Mouse (Mus musculus): ENCODE measurements around the gene Dbn1. TPM values are rescaled to one million over a fixed set of nuclear protein-coding genes. Genes with fewer than 3 reads are reported as not detected.

Gene Dbn1
- 43.0 and 50.6 TPM in 2 replicates for polyA plus RNA-seq (2015; fragmentation: Nextera tagmentation; extraction: Ambion mirVana)

GRCm38 (mm10) chr13:55487578-55488498, at the start of gene Dbn1:
Dbn1 (minus strand) TSS chr13:55488111.
- Histone ChIP-seq H3K36me3 (ENCODE audit: insufficient read depth, low read length) (no peaks in the 10 kb centered on the region), H3K4me1 (ENCODE audit: insufficient read depth, low read depth, low read length) (peaks cover 6% of the 10 kb centered on the region; the same call in 1 of the 2 replicates), H3K27ac (ENCODE audit: low read length) (peak within 1 kb of the TSS; percentile 68), H3K9me3 (ENCODE audit: low read length) (no peaks in the 10 kb centered on the region), H3K4me2 (replicated peaks; ENCODE audit: low read depth, low read length) (peak within 1 kb of the TSS; percentile 92), H3K9ac (replicated peaks; ENCODE audit: low read depth) (peak within 1 kb of the TSS; percentile 74), H3K4me3 (ENCODE audit: low read depth, low read length) (peak within 1 kb of the TSS; percentile 69), H3K27me3 (replicated peaks; ENCODE audit: insufficient read depth, low read length) (peaks cover 13% of the 10 kb centered on the region)
- WGBS = under 1% methylated on average over 21 of the region's 83 CpGs
- DNase-seq (ENCODE audit: low spot score) = peak; percentile 63
- peak; percentile 82 for ATAC-seq
- no peak for TF ChIP-seq EP300 (IDR thresholded peaks at IDR 0.05)
- 0 out of 2 replicates have a peak, but pooled peaks have one; percentile 5 for TF ChIP-seq CTCF (IDR thresholded peaks at IDR 0.05)

- 1% methylated on average over 69 of the region's 70 CpGs for WGBS
- peak within 1 kb of the TSS; percentile 83 for H3K4me3 ChIP-seq (ENCODE audit: low read depth, low read length)
- H3K9me3 ChIP-seq (ENCODE audit: low read length) = no peaks in the 10 kb centered on the region
- DNase-seq (ENCODE audit: low spot score) = peak; percentile 99
- TF ChIP-seq EP300 (IDR thresholded peaks at IDR 0.05) = no peak
- peak; percentile 94 for TF ChIP-seq CTCF (IDR thresholded peaks at IDR 0.05)
- peak; percentile 99 for ATAC-seq
- no peaks in the 10 kb centered on the region for H3K27me3 ChIP-seq (replicated peaks; ENCODE audit: insufficient read depth, low read length)
- H3K27ac ChIP-seq (ENCODE audit: low read length) = no peak within 1 kb of the TSS
- H3K4me2 ChIP-seq (replicated peaks; ENCODE audit: low read depth, low read length) = peak within 1 kb of the TSS; percentile 85
- H3K4me1 ChIP-seq (ENCODE audit: insufficient read depth, low read depth, low read length) = peaks cover 3% of the 10 kb centered on the region; the same call in 1 of the 2 replicates
- 0 out of 2 replicates have a peak, but pooled peaks cover 22% of the 10 kb centered on the region for H3K36me3 ChIP-seq (ENCODE audit: insufficient read depth, low read length)
- H3K9ac ChIP-seq (replicated peaks; ENCODE audit: low read depth) = peak within 1 kb of the TSS; percentile 68
These were observed 48.6 kb upstream of the Dbn1 start, which contains the start of gene Ddx41 for GRCm38 (mm10) chr13:55536194-55537175. Ddx41 (minus strand) TSS chr13:55536658.

GRCm38 (mm10) chr13:55535796-55536193, 47.9 kb upstream of the Dbn1 start:
- WGBS = 18% methylated on average over 17 of the region's 17 CpGs
- H3K36me3 ChIP-seq (ENCODE audit: insufficient read depth, low read length) = 0 out of 2 replicates have a peak, but pooled peaks cover 26% of the 10 kb centered on the region
- H3K27ac ChIP-seq (ENCODE audit: low read length) = no peak overlapping the region
- no peaks in the 10 kb centered on the region for H3K27me3 ChIP-seq (replicated peaks; ENCODE audit: insufficient read depth, low read length)
- peak overlapping the region; percentile 85 for H3K4me2 ChIP-seq (replicated peaks; ENCODE audit: low read depth, low read length)
- ATAC-seq (no peak), DNase-seq (ENCODE audit: low spot score) (no peak)
- no peak for TF ChIP-seq EP300 (IDR thresholded peaks at IDR 0.05)
- TF ChIP-seq CTCF (IDR thresholded peaks at IDR 0.05) = no peak
- H3K9me3 ChIP-seq (ENCODE audit: low read length) = no peaks in the 10 kb centered on the region
- peak overlapping the region; percentile 68 for H3K9ac ChIP-seq (replicated peaks; ENCODE audit: low read depth)
- peak overlapping the region; percentile 83 for H3K4me3 ChIP-seq (ENCODE audit: low read depth, low read length)
- H3K4me1 ChIP-seq (ENCODE audit: insufficient read depth, low read depth, low read length) = peaks cover 3% of the 10 kb centered on the region; the same call in 1 of the 2 replicates

- Histone ChIP-seq H3K4me2 (replicated peaks; ENCODE audit: low read depth, low read length) (peak overlapping the region; percentile 85; the same call in 1 of the 2 replicates), H3K4me1 (ENCODE audit: insufficient read depth, low read depth, low read length) (peaks cover 3% of the 10 kb centered on the region; the same call in 1 of the 2 replicates), H3K27me3 (replicated peaks; ENCODE audit: insufficient read depth, low read length) (no peaks in the 10 kb centered on the region), H3K9ac (replicated peaks; ENCODE audit: low read depth) (no peak overlapping the region), H3K36me3 (ENCODE audit: insufficient read depth, low read length) (peaks cover 27% of the 10 kb centered on the region; the same call in 1 of the 2 replicates), H3K9me3 (ENCODE audit: low read length) (no peaks in the 10 kb centered on the region), H3K27ac (ENCODE audit: low read length) (no peak overlapping the region), H3K4me3 (ENCODE audit: low read depth, low read length) (no peak overlapping the region)
- WGBS = 90% methylated on average over 15 of the region's 15 CpGs
- ATAC-seq (no peak), DNase-seq (ENCODE audit: low spot score) (no peak)
- no peak for TF ChIP-seq EP300 (IDR thresholded peaks at IDR 0.05)
- no peak for TF ChIP-seq CTCF (IDR thresholded peaks at IDR 0.05)
These were observed 47.3 kb upstream of the Dbn1 start for GRCm38 (mm10) chr13:55535191-55535590.

- DNase-seq (ENCODE audit: low spot score) = no peak
- peaks cover 28% of the 10 kb centered on the region; the same call in 1 of the 2 replicates for H3K36me3 ChIP-seq (ENCODE audit: insufficient read depth, low read length)
- H3K4me3 ChIP-seq (ENCODE audit: low read depth, low read length) = no peak within 1 kb of the TSS
These were observed 41.4 kb upstream of the Dbn1 start, which contains the start of gene Dok3 for GRCm38 (mm10) chr13:55529198-55529915. Dok3 (minus strand) TSS chr13:55529296.

More at GRCm38 (mm10) chr13:55529198-55529915, 41.4 kb upstream of the Dbn1 start, which contains the start of gene Dok3:
- 76% methylated on average over 8 of the region's 8 CpGs for WGBS
- no peak for ATAC-seq
- H3K27ac ChIP-seq (ENCODE audit: low read length) = no peak within 1 kb of the TSS
- no peaks in the 10 kb centered on the region for H3K4me1 ChIP-seq (ENCODE audit: insufficient read depth, low read depth, low read length)
- no peak within 1 kb of the TSS for H3K4me2 ChIP-seq (replicated peaks; ENCODE audit: low read depth, low read length)
- H3K9me3 ChIP-seq (ENCODE audit: low read length) = no peaks in the 10 kb centered on the region
- TF ChIP-seq CTCF (IDR thresholded peaks at IDR 0.05) (no peak), EP300 (IDR thresholded peaks at IDR 0.05) (no peak)
- no peak within 1 kb of the TSS for H3K9ac ChIP-seq (replicated peaks; ENCODE audit: low read depth)
- H3K27me3 ChIP-seq (replicated peaks; ENCODE audit: insufficient read depth, low read length) = no peaks in the 10 kb centered on the region
